Mouse (Mus musculus): ENCODE measurements around the gene Igsf9. TPM values are rescaled to one million over a fixed set of nuclear protein-coding genes. Genes with fewer than 3 reads are reported as not detected.

Igsf9 gene
- polyA plus RNA-seq, 1 experiment from 2014 or later: 16.7 TPM

GRCm38 (mm10) chr1:172530544-172531220 is 49.1 kb downstream of the Igsf9 start:
- no peak overlapping the region for H3K9ac ChIP-seq (ENCODE audit: low read length)
- H3K9me3 ChIP-seq (ENCODE audit: control insufficient read depth, low read length): no peaks in the 10 kb centered on the region
- no peak overlapping the region for H3K4me3 ChIP-seq (ENCODE audit: low read depth, low read length)
- no peak overlapping the region; the same call in 1 of the 2 replicates for H3K27ac ChIP-seq (replicated peaks)
- H3K4me2 ChIP-seq (replicated peaks; ENCODE audit: low read depth): no peak overlapping the region
- DNase-seq (ENCODE audit: low spot score) (no peak), ATAC-seq (ENCODE audit: low FRiP score, low TSS enrichment) (no peak)
- no peaks in the 10 kb centered on the region for H3K36me3 ChIP-seq (ENCODE audit: control insufficient read depth, insufficient read depth, low read length)
- H3K4me1 ChIP-seq (replicated peaks; ENCODE audit: control insufficient read depth, insufficient read depth): 0 out of 2 replicates have a peak, but pooled peaks cover 3% of the 10 kb centered on the region
- no peaks in the 10 kb centered on the region for H3K27me3 ChIP-seq (ENCODE audit: control insufficient read depth, insufficient read depth, low read length)
- TF ChIP-seq EP300 (optimal IDR thresholded peaks at IDR 0.05): no peak
- no peak for TF ChIP-seq CTCF (IDR thresholded peaks at IDR 0.05; ENCODE audit: low read depth)
- 45% methylated on average over 8 of the region's 8 CpGs for WGBS

GRCm38 (mm10) chr1:172532551-172532950 is 51.0 kb downstream of the Igsf9 start:
- Histone ChIP-seq H3K9me3 (ENCODE audit: control insufficient read depth, low read length) (no peaks in the 10 kb centered on the region), H3K4me1 (replicated peaks; ENCODE audit: control insufficient read depth, insufficient read depth) (0 out of 2 replicates have a peak, but pooled peaks cover 3% of the 10 kb centered on the region), H3K27me3 (ENCODE audit: control insufficient read depth, insufficient read depth, low read length) (no peaks in the 10 kb centered on the region), H3K36me3 (ENCODE audit: control insufficient read depth, insufficient read depth, low read length) (no peaks in the 10 kb centered on the region), H3K9ac (ENCODE audit: low read length) (no peak overlapping the region), H3K27ac (replicated peaks) (no peak overlapping the region), H3K4me3 (ENCODE audit: low read depth, low read length) (peak overlapping the region; percentile 17), H3K4me2 (replicated peaks; ENCODE audit: low read depth) (peak overlapping the region; percentile 46)
- TF ChIP-seq EP300 (optimal IDR thresholded peaks at IDR 0.05): no peak
- TF ChIP-seq CTCF (IDR thresholded peaks at IDR 0.05; ENCODE audit: low read depth): no peak
- ATAC-seq (ENCODE audit: low FRiP score, low TSS enrichment) (peak; percentile 54), DNase-seq (ENCODE audit: low spot score) (peak; percentile 69)
- 3% methylated on average over 13 of the region's 13 CpGs for WGBS

GRCm38 (mm10) chr1:172535116-172535515 is 53.5 kb downstream of the Igsf9 start:
- Histone ChIP-seq H3K27me3 (ENCODE audit: control insufficient read depth, insufficient read depth, low read length) (no peaks in the 10 kb centered on the region), H3K9me3 (ENCODE audit: control insufficient read depth, low read length) (no peaks in the 10 kb centered on the region), H3K4me1 (replicated peaks; ENCODE audit: control insufficient read depth, insufficient read depth) (0 out of 2 replicates have a peak, but pooled peaks cover 3% of the 10 kb centered on the region), H3K9ac (ENCODE audit: low read length) (no peak overlapping the region), H3K27ac (replicated peaks) (no peak overlapping the region), H3K4me2 (replicated peaks; ENCODE audit: low read depth) (no peak overlapping the region), H3K36me3 (ENCODE audit: control insufficient read depth, insufficient read depth, low read length) (no peaks in the 10 kb centered on the region), H3K4me3 (ENCODE audit: low read depth, low read length) (no peak overlapping the region)
- ATAC-seq (ENCODE audit: low FRiP score, low TSS enrichment) (no peak), DNase-seq (ENCODE audit: low spot score) (no peak)
- TF ChIP-seq CTCF (IDR thresholded peaks at IDR 0.05; ENCODE audit: low read depth) (no peak), EP300 (optimal IDR thresholded peaks at IDR 0.05) (no peak)
- WGBS: 85% methylated on average over 16 of the region's 16 CpGs

GRCm38 (mm10) chr1:172539827-172540226 is 58.2 kb downstream of the Igsf9 start:
- DNase-seq (ENCODE audit: low spot score): peak; percentile 60
- 50% methylated on average over 6 of the region's 6 CpGs for WGBS
- ATAC-seq (ENCODE audit: low FRiP score, low TSS enrichment): peak; percentile 68

GRCm38 (mm10) chr1:172540283-172540820 is 58.8 kb downstream of the Igsf9 start:
- no peak overlapping the region for H3K27ac ChIP-seq (replicated peaks)
- H3K9ac ChIP-seq (ENCODE audit: low read length): no peak overlapping the region
- no peak for TF ChIP-seq EP300 (optimal IDR thresholded peaks at IDR 0.05)
- TF ChIP-seq CTCF (IDR thresholded peaks at IDR 0.05; ENCODE audit: low read depth): no peak
- ATAC-seq (ENCODE audit: low FRiP score, low TSS enrichment): no peak
- no peaks in the 10 kb centered on the region for H3K27me3 ChIP-seq (ENCODE audit: control insufficient read depth, insufficient read depth, low read length)
- WGBS: 56% methylated on average over 11 of the region's 11 CpGs
- H3K4me3 ChIP-seq (ENCODE audit: low read depth, low read length): no peak overlapping the region
- H3K4me1 ChIP-seq (replicated peaks; ENCODE audit: control insufficient read depth, insufficient read depth): no peaks in the 10 kb centered on the region
- no peaks in the 10 kb centered on the region for H3K9me3 ChIP-seq (ENCODE audit: control insufficient read depth, low read length)
- H3K4me2 ChIP-seq (replicated peaks; ENCODE audit: low read depth): no peak overlapping the region
- no peak for DNase-seq (ENCODE audit: low spot score)
- no peaks in the 10 kb centered on the region for H3K36me3 ChIP-seq (ENCODE audit: control insufficient read depth, insufficient read depth, low read length)

More at GRCm38 (mm10) chr1:172539827-172540226, 58.2 kb downstream of the Igsf9 start:
- Histone ChIP-seq H3K27me3 (ENCODE audit: control insufficient read depth, insufficient read depth, low read length) (no peaks in the 10 kb centered on the region), H3K4me3 (ENCODE audit: low read depth, low read length) (no peak overlapping the region), H3K27ac (replicated peaks) (no peak overlapping the region), H3K9me3 (ENCODE audit: control insufficient read depth, low read length) (no peaks in the 10 kb centered on the region), H3K4me2 (replicated peaks; ENCODE audit: low read depth) (no peak overlapping the region), H3K4me1 (replicated peaks; ENCODE audit: control insufficient read depth, insufficient read depth) (no peaks in the 10 kb centered on the region), H3K9ac (ENCODE audit: low read length) (no peak overlapping the region), H3K36me3 (ENCODE audit: control insufficient read depth, insufficient read depth, low read length) (no peaks in the 10 kb centered on the region)
- TF ChIP-seq CTCF (IDR thresholded peaks at IDR 0.05; ENCODE audit: low read depth) (no peak), EP300 (optimal IDR thresholded peaks at IDR 0.05) (no peak)

DNA sequence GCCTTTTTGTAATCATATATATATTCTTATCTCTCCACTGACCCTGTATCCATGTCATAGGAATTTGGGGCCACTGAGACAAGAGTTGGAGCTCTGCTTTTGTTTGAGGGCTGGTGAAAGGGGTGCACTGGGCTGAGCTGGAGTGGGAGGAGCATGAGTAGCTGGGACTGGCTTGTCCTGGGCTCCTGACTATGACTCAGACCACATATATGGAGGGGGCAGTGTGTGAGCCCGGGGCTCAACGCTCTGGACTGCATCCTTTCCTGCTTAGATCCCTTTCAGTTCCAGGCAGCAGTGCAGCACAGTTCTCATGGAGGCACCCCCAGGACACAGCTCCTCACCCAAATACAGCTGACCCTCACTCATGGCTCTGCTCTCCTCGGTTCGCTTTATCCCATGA is 64.5 kb downstream of the Igsf9 start:
- Histone ChIP-seq H3K9ac (ENCODE audit: low read length) (no peak overlapping the region), H3K27ac (replicated peaks) (no peak overlapping the region), H3K36me3 (ENCODE audit: control insufficient read depth, insufficient read depth, low read length) (no peaks in the 10 kb centered on the region), H3K4me3 (ENCODE audit: low read depth, low read length) (no peak overlapping the region), H3K4me2 (replicated peaks; ENCODE audit: low read depth) (no peak overlapping the region), H3K4me1 (replicated peaks; ENCODE audit: control insufficient read depth, insufficient read depth) (peaks cover 4% of the 10 kb centered on the region; the same call in 1 of the 2 replicates), H3K9me3 (ENCODE audit: control insufficient read depth, low read length) (no peaks in the 10 kb centered on the region), H3K27me3 (ENCODE audit: control insufficient read depth, insufficient read depth, low read length) (no peaks in the 10 kb centered on the region)
- DNase-seq (ENCODE audit: low spot score): no peak
- ATAC-seq (ENCODE audit: low FRiP score, low TSS enrichment): no peak
- 70% methylated on average over 4 of the region's 4 CpGs for WGBS
- no peak for TF ChIP-seq CTCF (IDR thresholded peaks at IDR 0.05; ENCODE audit: low read depth)
- no peak for TF ChIP-seq EP300 (optimal IDR thresholded peaks at IDR 0.05)

Other genes with a start within 250 kb of the Igsf9 start
- gene Atp1a4, start 223.4 kb upstream of the Igsf9 start, polyA plus RNA-seq (2015; fragmentation: Nextera tagmentation; extraction: Ambion mirVana): not detected in 2 replicates
- 19.1 and 19.5 TPM in 2 replicates for gene Igsf8, start 220.1 kb upstream of the Igsf9 start, polyA plus RNA-seq (2015; fragmentation: Nextera tagmentation; extraction: Ambion mirVana)
- 3.1 and 4.1 TPM in 2 replicates for gene Atp1a2, start 183.7 kb upstream of the Igsf9 start, polyA plus RNA-seq (2015; fragmentation: Nextera tagmentation; extraction: Ambion mirVana)
- gene Kcnj9, start 152.5 kb upstream of the Igsf9 start, polyA plus RNA-seq (2015; fragmentation: Nextera tagmentation; extraction: Ambion mirVana): 0.07 TPM in 2 replicates
- 0.17 and 0.25 TPM in 2 replicates for gene Kcnj10, start 140.6 kb upstream of the Igsf9 start, polyA plus RNA-seq (2015; fragmentation: Nextera tagmentation; extraction: Ambion mirVana)
- 3.6 and 3.8 TPM in 2 replicates for gene Pigm, start 105.2 kb upstream of the Igsf9 start, polyA plus RNA-seq (2015; fragmentation: Nextera tagmentation; extraction: Ambion mirVana)
- 1.8 TPM in 2 replicates for gene Slamf9, start 6.4 kb upstream of the Igsf9 start, polyA plus RNA-seq (2015; fragmentation: Nextera tagmentation; extraction: Ambion mirVana)
- 564 and 594 TPM in 2 replicates for gene Tagln2, start 18.3 kb downstream of the Igsf9 start, polyA plus RNA-seq (2015; fragmentation: Nextera tagmentation; extraction: Ambion mirVana)
- gene Cfap45, start 39.0 kb downstream of the Igsf9 start, polyA plus RNA-seq (2015; fragmentation: Nextera tagmentation; extraction: Ambion mirVana): 4.6 and 5.4 TPM in 2 replicates
- 19.2 and 22.7 TPM in 2 replicates for gene Vsig8, start 74.2 kb downstream of the Igsf9 start, polyA plus RNA-seq (2015; fragmentation: Nextera tagmentation; extraction: Ambion mirVana)
- 0.12 TPM in 1 of 2 replicates, not detected in the other for gene Slamf8, start 108.8 kb downstream of the Igsf9 start, polyA plus RNA-seq (2015; fragmentation: Nextera tagmentation; extraction: Ambion mirVana)
- not detected in 2 replicates for gene Fcrl6, start 120.8 kb downstream of the Igsf9 start, polyA plus RNA-seq (2015; fragmentation: Nextera tagmentation; extraction: Ambion mirVana)
- gene Dusp23, start 151.2 kb downstream of the Igsf9 start, polyA plus RNA-seq (2015; fragmentation: Nextera tagmentation; extraction: Ambion mirVana): 15.5 and 17.1 TPM in 2 replicates
- gene Crp, start 216.3 kb downstream of the Igsf9 start, polyA plus RNA-seq (2015; fragmentation: Nextera tagmentation; extraction: Ambion mirVana): 0.28 and 0.74 TPM in 2 replicates